Mouse (Mus musculus) forebrain, embryonic 15.5 days (tissue): ENCODE measurements at regions not wholly inside any gene's neighbourhood (a gene's known extent, or its start where the extent isn't known, plus 50 kb on each side); places are given as distances from the start of the nearest gene placed in this dataset.

Experiments used
- ATAC-seq: fragments of 200-750 bp; cut with Nextera tagmentation; replicated peaks from 2 replicates; pipeline ENCODE4 v1.8.0; 2017; ENCODE audit warnings: mild to moderate bottlenecking, moderate TSS enrichment, moderate library complexity
- H3K27ac ChIP-seq: fragments of 300-500 bp; sonication (generic); replicated peaks from 2 replicates; pipeline ENCODE4 v1.5.1; 2015; ENCODE audit warnings: mild to moderate bottlenecking, inconsistent platforms
- H3K27me3 ChIP-seq: fragments of 300-500 bp; sonication (generic); 2 replicates; pipeline ENCODE4 v1.6.1; 2015; ENCODE audit warnings: inconsistent platforms
- H3K36me3 ChIP-seq: fragments of 300-500 bp; sonication (generic); 2 replicates; pipeline ENCODE4 v1.6.1; 2015; ENCODE audit warnings: mild to moderate bottlenecking, inconsistent platforms
- H3K4me1 ChIP-seq: fragments of 300-500 bp; sonication (generic); 2 replicates; pipeline ENCODE4 v1.6.1; 2015; ENCODE audit warnings: inconsistent platforms
- H3K4me2 ChIP-seq: fragments of 300-500 bp; sonication (generic); replicated peaks from 2 replicates; pipeline ENCODE4 v1.6.1; 2015; ENCODE audit warnings: mild to moderate bottlenecking, inconsistent platforms
- H3K4me3 ChIP-seq: fragments of 300-500 bp; sonication (generic); 2 replicates; pipeline ENCODE4 v1.5.1; 2015; ENCODE audit warnings: mild to moderate bottlenecking, inconsistent platforms
- H3K9ac ChIP-seq: fragments of 300-500 bp; sonication (generic); replicated peaks from 2 replicates; pipeline ENCODE4 v1.6.1; 2015; ENCODE audit warnings: mild to moderate bottlenecking, inconsistent platforms
- H3K9me3 ChIP-seq: fragments of 300-500 bp; sonication (generic); 2 replicates; pipeline ENCODE4 v1.6.1; 2016; ENCODE audit warnings: inconsistent platforms
- WGBS: fragments of 180-500 bp; shearing (Covaris S2); methylation state at CpG from one replicate; pipeline ENCODE4 v1.1.7; 2015; ENCODE audit warnings: mixed read lengths; 5-methylcytosine and 5-hydroxymethylcytosine counted together

DNA sequence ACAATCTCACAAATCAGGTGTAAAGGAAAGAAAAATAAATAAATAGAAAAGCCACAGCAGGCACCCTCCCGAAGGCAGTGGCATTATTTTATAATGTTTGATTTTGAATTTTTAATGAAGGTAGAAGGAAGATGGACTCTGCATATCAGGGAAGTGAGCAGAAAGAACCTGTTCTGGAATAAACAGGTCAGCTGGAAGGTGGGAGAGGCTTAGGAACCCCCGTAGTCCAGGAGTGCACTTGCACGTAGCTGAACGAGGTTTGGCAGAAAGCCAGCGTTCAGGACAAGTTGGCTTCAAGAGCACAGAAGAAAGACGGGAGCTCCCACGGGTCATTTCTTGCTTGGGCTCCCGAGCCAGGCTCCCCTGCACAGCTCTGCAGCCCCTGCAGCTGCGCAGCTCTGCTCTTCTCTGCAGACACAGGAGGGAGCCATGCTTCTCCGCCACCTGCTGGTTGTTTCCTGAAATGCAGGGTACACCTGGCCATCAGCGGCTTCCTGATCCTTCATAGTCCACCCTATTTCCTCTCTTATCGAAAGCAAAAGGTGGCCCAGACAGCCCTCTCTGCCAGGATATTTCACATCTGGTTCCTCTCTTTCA is 84.4 kb upstream of the Bace2 start:
- H3K9ac ChIP-seq: 0 out of 2 replicates have a peak overlapping the region, but pooled peaks have one; percentile 24
- WGBS: 11% methylated on average over 12 of the region's 12 CpGs
- peak; percentile 93 for ATAC-seq
- peak overlapping the region; percentile 20; the same call in 1 of the 2 replicates for H3K4me3 ChIP-seq
- peak overlapping the region; percentile 39 for H3K4me2 ChIP-seq
- H3K36me3 ChIP-seq: no peaks in the 10 kb centered on the region
- H3K4me1 ChIP-seq: peaks cover 6% of the 10 kb centered on the region; the same call in 1 of the 2 replicates
- H3K9me3 ChIP-seq: no peaks in the 10 kb centered on the region
- no peak overlapping the region for H3K27ac ChIP-seq
- no peaks in the 10 kb centered on the region for H3K27me3 ChIP-seq

DNA sequence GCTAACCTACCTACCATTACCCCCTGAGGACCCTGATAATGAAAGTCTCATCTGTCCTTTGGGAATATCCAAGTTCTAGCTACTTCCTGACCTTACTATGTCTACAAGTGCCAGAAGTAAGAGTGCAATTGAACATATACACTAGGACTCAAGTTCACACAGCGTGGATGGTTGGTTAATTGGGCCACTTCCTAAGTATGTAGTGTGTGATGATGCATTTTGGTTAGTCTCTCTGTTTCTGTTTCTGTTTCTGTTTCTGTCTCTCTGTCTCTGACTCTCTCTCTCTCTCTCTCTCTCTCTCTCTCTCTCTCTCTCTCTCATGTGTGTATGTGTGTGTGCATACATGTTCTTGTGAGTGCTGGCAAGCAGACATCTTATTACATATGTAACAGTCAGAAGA is 77.6 kb upstream of the Bace2 start:
- Histone ChIP-seq H3K27ac (no peak overlapping the region), H3K4me1 (no peaks in the 10 kb centered on the region; the same call in 1 of the 2 replicates), H3K4me3 (no peak overlapping the region), H3K9ac (no peak overlapping the region), H3K9me3 (no peaks in the 10 kb centered on the region), H3K27me3 (no peaks in the 10 kb centered on the region), H3K4me2 (no peak overlapping the region), H3K36me3 (no peaks in the 10 kb centered on the region)
- 86% methylated on average over 1 of the region's 1 CpGs for WGBS
- no peak for ATAC-seq

DNA sequence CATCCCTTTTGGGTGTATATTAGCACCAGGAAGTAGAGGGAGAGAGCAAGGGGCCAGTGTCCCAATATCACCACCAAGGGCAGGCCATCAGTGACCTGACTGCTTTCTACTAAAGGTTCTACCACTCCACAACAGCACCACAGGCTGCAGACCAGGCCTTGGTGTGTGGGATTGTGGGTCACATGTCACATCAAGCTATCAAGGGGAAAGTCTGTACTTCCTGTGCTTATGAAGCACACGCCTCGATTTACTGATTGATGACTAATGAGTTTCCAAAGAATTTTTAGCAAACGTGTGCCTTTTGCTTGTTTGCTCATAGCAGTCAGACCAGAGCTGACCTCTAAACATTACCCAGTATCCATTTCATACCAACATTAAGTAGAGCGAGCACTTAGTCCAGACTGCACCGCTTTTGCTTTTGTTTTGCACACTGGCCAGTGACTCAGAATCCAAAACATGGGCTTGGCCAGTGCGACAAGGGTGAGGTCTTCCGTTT is 74.9 kb upstream of the Bace2 start:
- no peaks in the 10 kb centered on the region for H3K36me3 ChIP-seq
- peaks cover 4% of the 10 kb centered on the region; the same call in 1 of the 2 replicates for H3K4me1 ChIP-seq
- WGBS: 95% methylated on average over 7 of the region's 7 CpGs
- no peak overlapping the region for H3K4me2 ChIP-seq
- no peaks in the 10 kb centered on the region for H3K9me3 ChIP-seq
- H3K27me3 ChIP-seq: no peaks in the 10 kb centered on the region
- no peak overlapping the region for H3K9ac ChIP-seq
- no peak for ATAC-seq
- no peak overlapping the region for H3K4me3 ChIP-seq
- no peak overlapping the region for H3K27ac ChIP-seq

DNA sequence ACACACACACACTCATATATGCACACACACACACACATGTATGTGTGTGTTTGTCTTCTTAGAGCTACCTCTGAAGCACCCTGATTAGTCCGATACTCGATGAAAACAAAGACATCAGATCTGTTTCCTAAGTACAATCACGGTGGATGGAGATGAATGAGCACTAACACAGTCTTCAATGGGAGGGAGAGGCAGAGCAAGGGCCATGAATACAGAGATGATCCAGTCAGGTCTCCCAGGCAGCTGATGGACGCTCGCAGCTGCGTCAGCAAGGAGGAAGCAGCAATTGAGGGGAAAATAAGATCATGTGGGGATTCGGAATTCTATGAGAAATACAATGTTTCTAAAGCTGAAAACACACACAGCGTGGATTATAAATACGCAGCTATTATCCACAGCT is 73.6 kb upstream of the Bace2 start:
- no peaks in the 10 kb centered on the region for H3K27me3 ChIP-seq
- H3K9ac ChIP-seq: no peak overlapping the region
- no peak overlapping the region for H3K27ac ChIP-seq
- H3K4me1 ChIP-seq: peaks cover 6% of the 10 kb centered on the region; the same call in 1 of the 2 replicates
- H3K4me3 ChIP-seq: no peak overlapping the region
- H3K9me3 ChIP-seq: no peaks in the 10 kb centered on the region
- H3K4me2 ChIP-seq: no peak overlapping the region
- ATAC-seq: no peak
- no peaks in the 10 kb centered on the region for H3K36me3 ChIP-seq
- 35% methylated on average over 9 of the region's 9 CpGs for WGBS

DNA sequence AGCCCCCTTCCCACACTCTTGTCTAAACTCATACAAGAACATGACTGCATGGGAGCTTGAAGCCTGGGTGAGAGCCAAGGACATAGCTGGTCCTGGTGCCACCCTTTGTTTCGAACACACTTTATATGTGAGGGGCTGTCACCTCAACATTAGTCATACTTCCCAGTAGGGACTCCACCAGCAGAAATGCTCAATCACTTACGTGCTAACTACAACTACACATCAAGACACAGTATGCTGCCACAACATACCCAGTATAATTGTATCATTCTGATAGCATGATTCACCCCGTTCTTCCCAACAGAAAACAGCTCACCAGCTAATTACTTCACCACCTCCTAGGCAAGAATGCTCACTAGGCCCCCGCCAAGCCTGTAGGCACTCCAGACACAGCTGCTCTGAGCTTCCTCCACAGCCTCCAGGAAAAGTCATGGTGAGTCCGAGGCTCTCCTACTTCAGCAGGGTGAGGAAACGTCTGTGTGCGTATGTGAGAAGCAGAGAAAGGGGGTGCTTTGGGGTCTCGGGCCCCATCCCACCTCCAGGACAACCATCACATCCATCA is 70.6 kb upstream of the Bace2 start:
- H3K4me1 ChIP-seq: peaks cover 17% of the 10 kb centered on the region
- no peaks in the 10 kb centered on the region for H3K27me3 ChIP-seq
- no peaks in the 10 kb centered on the region for H3K36me3 ChIP-seq
- 90% methylated on average over 8 of the region's 8 CpGs for WGBS
- no peaks in the 10 kb centered on the region for H3K9me3 ChIP-seq
- no peak for ATAC-seq
- H3K4me3 ChIP-seq: no peak overlapping the region
- H3K9ac ChIP-seq: no peak overlapping the region
- H3K4me2 ChIP-seq: no peak overlapping the region
- no peak overlapping the region for H3K27ac ChIP-seq

DNA sequence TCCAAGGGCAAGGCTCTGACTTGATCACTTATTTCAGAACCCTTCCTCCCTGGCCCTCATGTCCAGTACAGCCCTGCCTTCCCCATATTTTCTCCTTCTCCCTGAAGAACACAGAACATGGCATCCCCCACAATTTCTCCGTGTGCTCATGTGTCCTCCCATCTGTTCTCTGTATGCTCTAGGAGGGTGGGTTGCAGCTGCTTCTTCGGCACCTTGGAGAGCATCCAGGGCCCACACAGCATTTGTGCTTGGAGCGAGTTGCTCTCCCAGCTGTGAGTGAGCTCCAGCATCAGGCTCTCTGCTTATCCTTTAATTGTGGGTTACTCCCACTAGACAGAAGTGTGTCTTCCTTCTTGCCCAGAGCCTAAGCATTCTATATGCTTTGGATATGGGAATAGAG is 69.8 kb upstream of the Bace2 start:
- 33% methylated on average over 3 of the region's 3 CpGs for WGBS
- H3K9ac ChIP-seq: no peak overlapping the region
- no peaks in the 10 kb centered on the region for H3K9me3 ChIP-seq
- peaks cover 17% of the 10 kb centered on the region for H3K4me1 ChIP-seq
- H3K4me3 ChIP-seq: no peak overlapping the region
- no peaks in the 10 kb centered on the region for H3K27me3 ChIP-seq
- no peak overlapping the region for H3K4me2 ChIP-seq
- no peak; the same call in 1 of the 2 replicates for ATAC-seq
- no peaks in the 10 kb centered on the region for H3K36me3 ChIP-seq
- H3K27ac ChIP-seq: no peak overlapping the region

DNA sequence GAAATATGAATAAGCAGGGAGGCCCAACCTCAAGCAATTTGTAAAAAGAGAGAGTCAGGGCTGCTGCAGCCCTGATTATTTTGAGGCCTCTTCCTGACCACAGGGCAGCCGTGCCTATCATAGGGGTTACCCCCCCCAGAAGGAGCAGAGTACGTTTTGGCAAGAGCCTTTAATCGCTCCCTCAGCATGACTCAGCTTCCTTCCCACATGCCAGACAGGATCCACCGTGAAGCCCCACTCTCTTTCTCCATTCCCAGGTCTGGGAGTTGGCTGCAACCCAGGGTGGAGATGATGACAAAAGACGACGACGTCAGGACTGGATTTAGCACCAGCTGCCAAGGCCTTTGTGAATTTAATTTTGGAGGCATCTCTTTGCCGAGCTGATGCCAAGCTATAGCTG is 67.9 kb upstream of the Bace2 start:
- H3K27ac ChIP-seq: peak overlapping the region; percentile 41
- H3K4me1 ChIP-seq: peaks cover 29% of the 10 kb centered on the region
- H3K36me3 ChIP-seq: no peaks in the 10 kb centered on the region
- no peak overlapping the region for H3K4me2 ChIP-seq
- no peaks in the 10 kb centered on the region for H3K9me3 ChIP-seq
- H3K4me3 ChIP-seq: no peak overlapping the region
- ATAC-seq: no peak; the same call in 1 of the 2 replicates
- H3K27me3 ChIP-seq: no peaks in the 10 kb centered on the region
- no peak overlapping the region for H3K9ac ChIP-seq
- WGBS: 7% methylated on average over 8 of the region's 8 CpGs

DNA sequence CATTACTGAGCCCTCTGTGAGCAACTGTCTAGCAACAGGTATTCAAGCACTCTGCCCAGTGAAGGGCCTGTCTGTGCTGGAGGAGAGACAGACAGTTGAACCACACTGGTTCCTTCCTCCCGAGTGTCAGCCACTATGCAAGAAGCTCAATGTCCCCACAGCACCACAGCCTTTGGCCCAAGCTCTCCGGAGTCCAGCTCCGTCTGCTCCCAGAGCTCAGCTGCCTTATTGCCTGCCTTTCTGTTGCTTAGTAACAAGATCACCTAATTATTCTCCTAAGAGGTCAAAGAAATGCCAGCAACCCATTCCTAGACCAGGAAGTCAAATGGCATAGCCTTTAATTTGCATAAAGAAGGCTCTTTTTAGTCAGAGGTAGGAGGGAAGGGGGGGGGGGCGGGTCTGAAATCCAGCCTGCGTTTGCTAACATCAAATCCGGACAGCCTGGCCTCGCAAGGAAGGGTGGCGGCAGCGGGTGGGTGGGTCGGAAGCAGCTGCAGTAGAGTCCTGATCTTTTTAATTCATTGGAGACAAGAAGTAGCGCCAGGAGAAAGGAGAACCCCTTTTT is 64.0 kb upstream of the Bace2 start:
- Histone ChIP-seq H3K4me3 (no peak overlapping the region), H3K9me3 (no peaks in the 10 kb centered on the region), H3K36me3 (no peaks in the 10 kb centered on the region), H3K9ac (no peak overlapping the region), H3K4me1 (peaks cover 24% of the 10 kb centered on the region), H3K4me2 (peak overlapping the region; percentile 22), H3K27me3 (no peaks in the 10 kb centered on the region), H3K27ac (no peak overlapping the region)
- 4% methylated on average over 11 of the region's 11 CpGs for WGBS
- ATAC-seq: peak; percentile 19; the same call in 1 of the 2 replicates

DNA sequence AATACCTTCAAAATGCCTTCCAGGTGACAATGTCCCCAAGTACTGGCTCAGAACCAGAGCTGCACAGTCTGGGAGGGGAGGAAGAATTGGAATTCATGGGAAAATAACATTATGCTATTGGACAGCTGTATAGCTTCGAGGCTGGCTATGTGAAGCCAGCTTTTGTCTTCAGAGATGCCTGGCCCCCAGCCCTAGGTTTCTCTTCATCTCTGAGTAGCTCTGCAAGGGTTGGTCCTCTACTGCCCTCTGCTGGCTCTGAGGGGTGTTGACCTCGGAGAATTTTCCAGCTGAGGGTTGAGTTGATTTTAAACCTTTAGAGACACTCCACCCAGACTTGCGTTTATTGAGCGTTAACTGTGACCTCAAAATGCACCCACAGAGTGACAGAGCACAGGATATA is 63.3 kb upstream of the Bace2 start:
- Histone ChIP-seq H3K9me3 (no peaks in the 10 kb centered on the region), H3K27ac (no peak overlapping the region), H3K4me2 (peak overlapping the region; percentile 22), H3K4me3 (no peak overlapping the region), H3K36me3 (no peaks in the 10 kb centered on the region), H3K27me3 (no peaks in the 10 kb centered on the region), H3K9ac (no peak overlapping the region), H3K4me1 (peaks cover 22% of the 10 kb centered on the region)
- WGBS: 5% methylated on average over 4 of the region's 4 CpGs
- peak; percentile 78 for ATAC-seq

DNA sequence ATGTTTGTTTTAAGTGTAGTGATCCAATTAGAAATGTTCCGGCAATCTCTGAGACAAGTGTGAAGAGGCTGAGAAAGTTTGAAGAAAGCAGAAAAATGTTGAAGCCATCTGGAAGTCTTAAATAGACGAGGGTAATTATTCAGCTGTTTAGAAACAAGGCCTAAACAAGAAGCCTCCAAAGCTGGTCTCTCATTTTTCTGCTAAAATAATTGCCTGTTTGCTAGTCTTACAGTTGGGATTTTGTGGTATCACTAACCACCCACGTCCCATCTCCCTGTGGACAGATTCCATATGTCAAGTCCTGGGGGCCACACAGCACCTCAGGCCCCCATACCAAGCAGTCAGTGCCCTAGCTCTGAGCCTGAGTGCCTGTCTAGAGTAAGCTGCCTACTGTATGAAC is 59.4 kb upstream of the Bace2 start:
- Histone ChIP-seq H3K9me3 (no peaks in the 10 kb centered on the region), H3K27ac (no peak overlapping the region), H3K4me3 (no peak overlapping the region), H3K36me3 (no peaks in the 10 kb centered on the region), H3K27me3 (no peaks in the 10 kb centered on the region), H3K4me1 (peaks cover 13% of the 10 kb centered on the region), H3K9ac (no peak overlapping the region), H3K4me2 (no peak overlapping the region)
- no peak for ATAC-seq
- WGBS: 47% methylated on average over 3 of the region's 3 CpGs

DNA sequence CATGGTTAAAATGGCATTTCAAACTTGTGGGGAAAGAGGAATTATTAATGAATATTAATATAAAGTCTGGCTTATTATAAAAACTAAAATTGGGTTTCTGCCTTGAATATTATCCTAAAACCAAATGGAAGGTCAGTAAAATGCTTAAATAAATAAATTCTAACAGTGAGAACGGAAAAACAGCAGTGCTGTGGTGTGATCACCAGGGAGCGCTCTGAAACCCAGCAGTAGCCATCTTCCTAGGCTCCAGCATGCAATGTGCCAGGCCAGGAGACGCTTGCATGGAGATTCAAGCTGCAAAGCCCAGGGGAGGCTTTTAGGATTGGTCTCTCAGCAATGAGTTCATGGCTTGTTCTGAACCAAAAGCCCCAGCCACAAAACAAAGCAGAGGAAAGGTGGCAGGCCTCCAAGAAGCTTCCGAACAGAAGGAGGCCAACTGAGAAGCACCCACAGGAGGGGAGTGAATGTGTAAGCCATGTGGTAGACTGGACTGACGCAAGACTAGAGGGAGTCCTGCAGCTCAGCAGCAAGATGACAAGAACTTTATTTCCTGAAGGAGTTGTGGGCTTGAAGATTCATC is 52.3 kb upstream of the Bace2 start:
- ATAC-seq: 0 out of 2 replicates have a peak, but pooled peaks have one; percentile 46

More for the DNA sequence above, 52.3 kb upstream of the Bace2 start:
- Histone ChIP-seq H3K9ac (no peak overlapping the region), H3K4me2 (no peak overlapping the region), H3K27ac (no peak overlapping the region), H3K27me3 (no peaks in the 10 kb centered on the region), H3K4me1 (no peaks in the 10 kb centered on the region), H3K4me3 (no peak overlapping the region), H3K9me3 (no peaks in the 10 kb centered on the region), H3K36me3 (no peaks in the 10 kb centered on the region)
- WGBS: 40% methylated on average over 5 of the region's 5 CpGs
